Mouse (Mus musculus): ENCODE results near the gene Tcf7. TPM values are rescaled to one million over a fixed set of nuclear protein-coding genes. Genes with fewer than 3 reads are reported as not detected.

Tcf7 gene
- 7.1 and 7.9 TPM in 2 replicates for polyA plus RNA-seq (2012; rRNA removed; ENCODE audit: low replicate concordance)

GRCm38 (mm10) chr11:52282774-52283595 is at the start of gene Tcf7:
Tcf7 (minus strand) TSS chr11:52283014.

GRCm38 (mm10) chr11:52231606-52232541 is 50.9 kb downstream of the Tcf7 start, which contains the start of gene Skp1a:
Skp1a (plus strand) TSS chr11:52231995.

GRCm38 (mm10) chr11:52213887-52214286 is 68.9 kb downstream of the Tcf7 start, which contains the start of gene Olfr1371:
Olfr1371 (minus strand) TSS chr11:52213987.

Other genes with a start within 250 kb of the Tcf7 start
- 10.2 and 11.5 TPM in 2 replicates for gene Ppp2ca, start 184.3 kb downstream of the Tcf7 start, polyA plus RNA-seq (2012; rRNA removed; ENCODE audit: low replicate concordance)
- not detected in 2 replicates for gene Olfr1373, start 137.5 kb downstream of the Tcf7 start, polyA plus RNA-seq (2012; rRNA removed; ENCODE audit: low replicate concordance)
- gene Olfr1371, start 69.0 kb downstream of the Tcf7 start, polyA plus RNA-seq (2012; rRNA removed; ENCODE audit: low replicate concordance) = not detected in 2 replicates
- 3.5 and 4.5 TPM in 2 replicates for gene Skp1a, start 51.0 kb downstream of the Tcf7 start, polyA plus RNA-seq (2012; rRNA removed; ENCODE audit: low replicate concordance)
- gene Vdac1, start 77.8 kb upstream of the Tcf7 start, polyA plus RNA-seq (2012; rRNA removed; ENCODE audit: low replicate concordance) = 43.7 and 75.0 TPM in 2 replicates
- 53.3 and 62.8 TPM in 2 replicates for gene 9530068E07Rik, start 113.4 kb upstream of the Tcf7 start, polyA plus RNA-seq (2012; rRNA removed; ENCODE audit: low replicate concordance)

Measured in duodenum, adult 2 months (tissue).